Mouse (Mus musculus) CD8-positive naive resting alpha-beta T cell, adult 2 months (primary cell): Measurements from ENCODE around the gene Zfp941.

Experiments used
- DNase-seq, 2 experiments: peaks; one replicate each; pipeline ENCODE4 v3.0.0; 2022; ENCODE audit warnings: low read depth in 2 of 2, low spot score in 2 of 2

Zfp941 gene

DNA sequence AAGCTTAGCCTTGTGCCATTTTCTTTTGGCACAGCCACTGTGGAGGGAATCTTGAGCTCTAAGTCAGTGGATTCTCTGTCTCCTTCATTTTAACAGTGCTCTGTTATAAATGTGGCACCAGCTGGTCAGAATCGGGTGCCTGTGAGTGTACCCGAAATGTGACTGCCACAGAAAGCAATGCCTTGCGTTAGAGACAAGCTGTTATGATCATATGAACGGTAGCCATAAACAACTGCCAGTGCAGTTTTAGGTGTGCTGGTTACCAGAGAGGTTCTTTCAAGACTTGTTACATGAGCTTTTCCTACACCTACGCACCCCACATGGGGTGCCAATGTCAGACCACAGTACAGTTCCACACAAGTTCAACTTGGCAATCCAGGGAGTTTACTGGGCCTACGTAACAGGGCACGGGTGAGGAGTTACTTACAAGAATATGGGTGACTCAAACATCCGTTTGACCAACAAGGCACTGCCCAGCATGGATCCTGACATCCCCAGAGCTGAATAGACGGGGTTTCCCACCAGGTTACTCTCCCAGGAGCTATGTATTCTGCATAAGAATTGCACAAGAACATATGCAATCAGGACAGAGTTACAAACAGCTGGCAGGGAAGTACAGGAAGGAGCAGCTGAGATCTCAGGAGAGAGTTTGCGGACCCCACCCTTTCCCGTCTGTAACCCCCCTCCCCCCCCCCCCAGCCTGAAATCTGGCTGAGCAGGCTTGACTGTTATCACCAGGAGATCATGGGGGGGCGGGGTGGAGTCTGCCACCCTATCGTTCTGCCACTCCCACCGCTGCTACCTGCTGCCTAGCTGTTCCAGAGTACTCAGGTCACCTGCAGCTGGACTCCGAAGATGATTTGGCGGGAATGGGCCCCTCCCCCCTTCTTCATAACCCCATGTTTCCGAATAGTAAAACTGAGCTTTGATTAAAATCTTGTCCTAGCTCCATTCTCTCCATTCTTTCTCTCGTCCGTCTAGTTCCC is 19.1 kb upstream of the Zfp941 start:
- no peak for DNase-seq

DNA sequence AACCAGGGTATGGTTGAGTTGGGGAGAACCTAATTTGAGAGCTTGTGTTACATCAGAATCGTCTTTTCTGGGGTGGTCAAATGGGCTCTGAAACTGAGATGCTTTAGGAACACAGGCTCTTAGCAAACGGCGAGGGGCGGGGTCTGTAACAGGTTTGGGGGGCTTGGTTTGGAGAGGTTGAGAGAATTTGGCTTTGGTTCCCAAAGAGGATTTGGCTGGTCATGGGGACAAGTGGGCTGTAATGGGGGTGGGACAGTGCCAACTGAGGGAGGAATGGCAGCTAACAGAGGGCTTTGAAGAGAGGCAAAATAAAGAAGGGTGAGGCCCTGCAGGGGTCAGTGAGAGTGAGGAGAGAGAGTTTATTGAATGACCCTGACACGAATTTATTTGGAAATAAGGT is 17.6 kb upstream of the Zfp941 start:
- no peak for DNase-seq

DNA sequence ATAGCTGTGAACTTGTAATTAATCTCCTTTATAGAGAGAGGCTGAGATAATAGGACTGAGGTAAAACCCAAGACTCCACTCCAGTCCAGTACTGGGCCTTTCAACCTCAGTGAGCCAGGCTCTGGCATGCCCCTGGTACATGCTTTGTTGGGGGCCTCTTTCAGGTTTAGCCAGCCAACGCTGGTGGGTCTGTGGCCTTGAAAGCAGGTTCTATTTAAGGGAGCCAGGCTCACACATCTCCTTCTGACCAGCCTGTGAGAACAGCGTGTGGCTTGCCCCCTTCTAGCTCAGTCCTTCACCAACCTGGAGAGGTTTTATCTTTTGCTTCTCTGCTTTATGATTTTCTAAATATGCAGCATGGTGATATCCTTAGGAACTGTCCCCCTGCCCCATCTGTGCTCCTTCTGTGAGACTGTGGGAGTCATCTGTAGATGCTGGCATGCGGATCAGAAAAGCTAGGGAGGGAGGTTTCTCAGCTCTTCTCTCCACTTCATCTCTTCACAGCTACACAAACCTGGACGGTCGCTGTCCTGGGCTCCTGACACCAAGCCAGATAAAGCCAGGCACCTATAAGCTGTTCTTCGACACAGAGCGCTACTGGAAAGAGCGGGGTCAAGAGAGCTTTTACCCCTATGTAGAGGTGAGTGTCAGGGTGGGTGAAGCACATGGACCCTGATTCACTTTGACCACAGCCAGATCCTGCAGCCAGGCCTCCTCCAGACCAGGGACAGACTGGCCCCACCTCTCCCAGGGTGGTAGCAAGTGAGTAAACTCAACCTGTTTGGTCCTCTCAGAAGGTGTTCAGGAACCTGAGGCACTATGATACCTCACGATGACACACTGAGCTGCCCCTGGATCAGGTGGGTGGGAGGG is 14.5 kb upstream of the Zfp941 start:
- DNase-seq: no peak

DNA sequence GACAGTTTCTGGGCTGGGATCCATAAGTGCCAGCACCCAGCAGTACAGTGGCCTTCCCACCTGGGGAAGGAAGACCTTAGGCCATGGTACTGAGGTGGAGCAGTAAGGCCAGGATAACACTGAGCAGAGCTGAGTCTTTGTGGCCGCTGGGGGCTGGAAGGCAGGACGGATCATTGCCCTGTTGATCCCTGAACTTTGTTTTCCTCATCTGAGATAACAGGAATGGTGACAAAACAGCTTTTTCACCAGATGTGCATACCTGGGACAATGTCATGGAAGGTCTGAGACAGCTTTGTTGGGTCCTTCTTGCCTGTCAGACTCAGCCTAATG is 13.7 kb upstream of the Zfp941 start:
- DNase-seq: no peak

DNA sequence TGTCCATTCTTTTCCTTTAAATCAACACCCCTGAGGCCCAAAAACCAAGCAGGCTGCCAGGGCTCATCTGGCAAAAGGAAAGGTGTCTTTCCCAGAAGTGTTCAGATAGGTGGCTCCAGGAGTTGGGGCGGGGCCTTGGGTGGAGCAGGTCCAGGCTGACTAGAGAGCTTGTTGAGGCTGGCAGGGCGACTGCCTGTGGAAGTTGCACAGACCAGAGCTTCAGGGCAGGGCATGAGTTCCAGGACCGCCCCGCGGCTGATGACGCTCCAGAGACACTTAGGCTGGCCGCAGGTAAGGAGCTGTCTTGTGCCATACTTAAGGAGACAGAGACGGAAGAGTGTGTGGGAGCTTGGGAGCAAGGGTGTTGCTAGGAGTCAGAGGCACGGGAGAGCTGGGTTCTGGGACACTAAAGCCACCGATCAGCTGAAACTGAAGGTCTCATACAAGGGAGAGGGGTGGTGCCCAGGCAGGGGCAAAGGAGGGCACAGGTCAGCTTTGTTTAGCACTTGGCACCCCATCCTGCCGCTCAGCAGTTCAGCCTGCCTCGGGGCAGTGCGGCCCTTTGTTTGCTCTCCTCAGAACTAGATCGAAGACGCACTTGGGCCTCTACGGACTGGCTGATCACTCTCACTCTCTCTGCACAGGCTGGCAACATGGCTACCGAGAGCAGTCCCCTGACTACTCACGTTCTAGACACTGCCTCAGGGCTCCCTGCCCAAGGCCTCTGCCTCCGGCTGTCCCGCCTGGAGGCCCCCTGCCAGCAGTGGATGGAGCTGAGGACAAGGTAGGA is 13.2 kb upstream of the Zfp941 start, which contains the start of gene Urah:
Gene Urah (plus strand): TSS at position 51 of the 790 bp plus-strand sequence.
- DNase-seq: no peak

DNA sequence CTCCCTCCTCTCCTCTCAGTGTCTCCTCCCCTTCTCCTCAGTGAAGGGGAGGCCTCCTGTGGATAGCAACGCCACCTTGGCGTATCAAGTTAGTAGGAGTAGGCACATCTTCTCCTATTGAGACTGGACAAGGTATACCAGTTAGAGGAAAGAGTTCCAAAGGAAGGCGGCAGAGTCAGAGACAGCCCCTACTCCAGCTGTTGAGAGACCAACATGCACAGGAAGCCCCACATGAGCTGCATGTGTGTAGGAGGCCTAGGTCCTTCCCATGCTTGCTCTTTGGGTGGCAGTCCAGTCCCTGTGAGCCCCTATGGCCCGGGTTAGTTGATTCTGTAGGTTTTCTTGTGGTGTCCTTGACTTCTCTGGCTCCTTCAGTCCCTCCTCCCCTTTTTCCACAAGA is 11.4 kb upstream of the Zfp941 start:
- no peak for DNase-seq

DNA sequence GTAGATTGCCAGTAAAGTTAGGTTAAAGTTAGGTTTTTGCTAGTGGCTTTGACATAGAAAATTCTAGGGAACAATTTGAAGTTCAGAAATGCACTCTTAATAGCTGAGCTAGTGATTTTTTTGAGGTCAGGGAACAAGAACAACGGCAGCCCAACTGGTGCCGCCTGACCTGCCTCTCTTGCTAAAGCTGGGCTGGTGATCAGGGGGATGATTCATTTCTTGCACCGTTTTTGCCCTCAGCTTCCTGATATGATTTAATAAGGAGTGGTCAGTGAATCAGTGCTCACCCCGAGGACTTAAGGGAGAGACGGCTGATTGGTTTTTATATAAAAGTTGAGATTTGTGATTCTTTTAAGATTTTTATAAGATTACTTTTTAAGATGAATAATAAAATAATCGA is 9.5 kb upstream of the Zfp941 start:
- no peak for DNase-seq

DNA sequence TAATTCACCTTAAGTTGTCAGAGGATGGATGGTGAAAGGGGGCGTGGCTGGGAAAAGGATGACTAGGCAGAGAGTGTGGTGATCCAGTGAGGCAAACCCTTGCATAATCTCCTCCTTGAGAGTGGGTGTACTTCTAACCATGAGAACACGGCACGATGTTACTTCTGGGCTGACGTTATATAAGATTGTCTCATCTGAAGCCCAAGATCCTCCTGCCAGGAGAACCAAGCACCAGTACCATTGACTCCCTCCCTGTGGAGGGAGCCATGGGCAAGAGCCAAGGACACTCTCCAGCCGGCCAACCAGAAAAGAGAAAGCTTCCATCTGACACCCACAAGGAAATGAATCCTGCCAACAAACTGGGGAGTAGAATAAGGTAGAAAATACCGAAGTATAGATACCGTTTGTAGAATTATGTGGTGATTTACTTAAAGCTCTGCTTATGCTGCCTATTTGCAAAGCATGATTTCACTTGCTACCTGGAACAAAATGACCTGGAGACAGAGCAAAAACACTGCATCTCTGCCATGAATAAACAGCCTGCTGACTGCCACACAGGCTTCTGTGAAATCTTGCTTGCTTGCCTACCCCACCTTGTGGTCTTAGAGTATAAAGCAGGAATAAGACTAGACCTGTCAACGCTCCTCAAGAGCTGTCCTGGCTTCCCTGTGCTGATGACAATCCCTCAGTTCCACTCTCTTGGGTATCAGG is 6.3 kb upstream of the Zfp941 start:
- no peak for DNase-seq

DNA sequence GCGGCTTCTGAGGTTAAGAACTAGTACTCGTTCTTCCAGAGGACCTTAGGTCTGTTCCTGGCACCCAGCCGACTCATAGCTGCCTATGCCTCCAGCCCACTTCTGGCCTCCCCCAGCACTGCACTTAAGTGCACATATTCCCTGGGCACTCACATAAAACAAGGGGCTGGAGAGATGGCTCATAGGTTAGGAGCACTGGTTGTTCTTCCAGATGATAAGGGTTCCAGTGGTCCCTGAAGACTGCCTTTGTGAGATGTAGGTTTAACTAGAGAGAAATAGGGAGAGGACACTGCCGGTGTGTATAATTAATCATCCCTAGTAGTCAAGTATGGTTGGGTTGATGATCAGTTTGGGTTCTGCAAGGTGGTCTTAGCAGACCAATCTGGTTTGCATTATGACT is 753 bp upstream of the Zfp941 start:
- no peak for DNase-seq

DNA sequence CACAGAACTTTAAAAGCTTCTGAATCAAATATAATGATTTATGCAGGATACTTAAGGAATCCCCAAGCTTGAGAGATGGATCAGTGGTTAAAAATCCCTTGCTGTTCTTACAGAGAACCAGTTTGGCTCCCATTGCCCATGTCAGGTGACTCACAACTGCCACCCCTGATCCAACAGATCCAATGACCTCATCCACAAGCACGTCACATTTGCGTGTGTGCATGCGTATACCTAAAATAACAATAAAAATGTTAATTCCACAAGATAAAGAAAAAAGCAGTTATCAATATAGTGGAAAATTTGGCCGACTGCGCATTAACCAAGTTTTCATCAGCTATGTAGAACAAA is 699 bp downstream of the Zfp941 start:
- no peak for DNase-seq

DNA sequence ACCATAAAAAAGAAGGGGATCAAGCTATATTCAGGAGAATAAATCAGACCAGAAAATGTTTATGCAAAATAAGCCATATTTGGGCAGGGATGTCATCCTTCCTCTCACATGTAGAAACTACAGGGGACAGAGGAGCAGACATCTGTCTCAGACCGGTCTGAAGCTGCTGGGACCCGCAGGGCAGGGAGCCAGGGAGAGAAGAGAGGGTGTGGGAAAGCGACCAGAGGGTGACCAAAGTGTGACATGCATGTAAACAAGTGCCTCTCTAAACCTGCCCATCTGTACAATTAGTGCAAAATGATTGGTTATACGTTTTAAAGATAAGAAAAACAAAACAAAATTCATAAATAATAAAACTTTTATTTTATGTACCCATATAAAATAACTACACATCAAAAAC is 1.8 kb downstream of the Zfp941 start:
- no peak for DNase-seq

DNA sequence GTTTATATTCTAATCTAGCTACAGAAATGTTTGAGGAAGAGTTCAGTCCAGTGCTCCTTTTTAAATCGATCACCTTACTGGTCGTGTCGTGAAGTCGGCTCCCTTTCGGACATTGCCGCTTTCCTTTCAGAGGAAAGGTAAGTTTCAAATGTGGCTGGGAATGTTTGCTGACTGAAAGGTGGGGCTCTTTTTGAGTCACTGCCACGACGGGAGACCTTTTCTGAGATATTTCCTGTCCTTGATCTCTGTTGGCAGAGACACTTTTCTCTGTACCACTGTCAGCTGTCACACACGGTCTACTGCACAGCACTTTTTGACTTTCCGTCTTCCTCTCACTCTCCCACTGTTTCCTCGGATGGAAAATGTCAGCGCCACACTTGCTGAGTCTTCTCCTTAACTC is 9.1 kb downstream of the Zfp941 start:
- no peak for DNase-seq

DNA sequence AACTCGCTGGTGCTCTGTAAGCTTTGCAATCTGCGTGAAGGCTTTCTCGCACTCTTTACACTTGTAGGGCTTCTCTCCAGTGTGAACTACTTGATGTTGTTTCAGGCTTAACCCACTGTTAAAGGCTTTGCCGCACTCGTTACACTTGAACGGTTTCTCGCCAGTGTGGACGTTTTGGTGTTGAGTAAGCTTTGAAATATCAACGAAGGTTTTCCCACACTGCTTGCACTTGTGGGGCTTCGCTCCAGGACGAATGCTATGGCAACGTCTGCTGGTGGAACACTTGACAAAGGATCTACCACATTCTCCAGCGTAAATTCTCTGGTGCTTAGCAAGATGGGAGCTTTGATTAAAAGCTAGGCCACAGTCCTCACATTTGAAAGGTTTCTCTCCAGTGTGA is 10.3 kb downstream of the Zfp941 start:
- DNase-seq: no peak

DNA sequence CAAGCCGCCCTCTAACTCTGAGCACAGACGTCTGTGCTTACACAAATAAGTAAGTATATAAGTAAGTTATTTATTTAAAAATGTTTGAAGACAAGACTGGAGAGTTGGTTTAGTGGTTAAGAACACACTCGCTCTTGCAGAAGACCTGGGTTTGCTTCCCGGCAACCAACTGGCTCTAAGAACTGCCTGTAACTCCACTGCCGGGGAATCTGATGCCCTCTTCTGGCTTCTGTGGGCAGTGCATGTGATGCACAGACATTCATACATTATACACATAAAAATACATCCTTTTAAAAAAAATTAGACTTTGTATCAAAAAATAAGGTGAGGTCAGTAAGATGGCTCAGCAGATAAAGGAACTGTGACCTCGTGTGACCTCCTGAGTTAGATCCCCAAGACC is 11.5 kb downstream of the Zfp941 start:
- DNase-seq: no peak

DNA sequence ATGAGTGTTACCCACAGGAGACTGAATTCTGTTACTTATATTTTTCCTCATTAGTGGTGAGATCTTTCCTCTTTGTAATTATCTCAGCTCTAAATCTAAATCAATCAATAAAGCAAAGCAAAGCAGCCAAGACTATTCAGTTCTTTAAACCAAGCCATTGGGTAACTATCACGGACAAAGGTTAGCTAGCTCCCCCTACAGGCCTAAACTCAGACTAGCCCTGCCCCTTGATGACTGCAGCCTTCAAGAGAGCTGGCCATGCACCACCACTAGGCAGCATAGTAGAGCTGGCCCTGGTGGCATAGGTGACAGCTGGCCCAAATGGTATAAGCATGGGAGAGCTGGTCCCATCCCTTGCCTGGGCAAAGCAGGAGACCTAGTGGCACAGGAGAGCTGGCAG is 16.3 kb downstream of the Zfp941 start:
- peak in 1 of 2 experiments; percentile 31 for DNase-seq

DNA sequence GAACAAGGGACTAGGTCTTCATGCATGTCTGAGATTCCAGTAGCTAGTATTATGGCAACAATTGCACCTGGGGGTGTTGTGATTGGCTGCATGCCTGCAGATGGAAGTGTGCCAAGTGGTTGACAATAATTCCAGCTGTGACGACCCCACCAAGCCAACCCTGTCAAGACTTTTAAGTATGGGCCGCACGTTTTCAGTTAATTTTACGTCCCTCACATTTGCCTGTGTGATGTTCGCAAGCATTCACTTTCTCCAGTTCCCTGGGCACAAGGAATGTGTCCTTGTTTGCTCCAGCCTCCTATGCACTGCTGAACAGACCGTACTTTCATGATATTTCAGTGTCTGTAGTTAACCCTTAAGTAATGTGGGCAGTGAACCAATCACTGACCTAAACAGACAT is 19.3 kb downstream of the Zfp941 start:
- no peak for DNase-seq

DNA sequence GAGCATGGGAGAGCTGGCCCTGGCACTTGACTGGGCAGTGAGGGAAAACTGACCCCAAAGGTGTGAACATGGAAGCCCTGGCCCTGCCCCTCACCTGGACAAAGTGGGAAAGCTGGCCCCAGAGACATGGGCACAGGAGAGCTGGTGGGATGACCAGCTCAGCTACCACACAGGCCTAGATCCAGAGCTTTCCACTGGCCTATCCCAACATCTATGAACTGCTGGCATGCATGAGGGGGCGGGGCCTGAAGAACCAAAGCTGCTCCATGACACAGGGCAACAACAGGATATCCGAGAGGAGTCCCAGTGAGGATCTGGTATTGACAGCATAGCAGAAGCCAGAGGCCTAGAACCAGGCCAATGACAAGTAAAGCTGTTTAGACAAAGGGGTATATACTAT is 23.8 kb downstream of the Zfp941 start:
- no peak for DNase-seq

DNA sequence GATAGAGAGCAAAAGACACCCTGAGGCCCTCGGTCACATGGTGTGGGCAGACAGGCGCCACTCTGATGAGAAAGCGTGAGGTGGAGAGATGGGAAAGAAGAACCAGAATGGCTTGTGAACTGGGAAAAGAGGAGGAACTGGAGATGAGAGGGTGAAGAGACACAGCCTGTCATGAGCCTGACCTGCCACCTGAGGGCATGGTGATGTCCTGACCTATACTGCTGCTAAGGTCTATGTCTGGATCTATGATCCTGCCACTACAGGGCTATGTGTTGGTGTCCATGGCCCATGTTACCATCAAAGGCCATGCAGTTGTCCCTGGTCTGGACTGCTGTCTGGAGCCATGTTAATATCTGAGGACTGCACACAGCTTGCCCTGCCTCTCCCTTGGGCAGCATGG is 24.4 kb downstream of the Zfp941 start:
- no peak for DNase-seq

DNA sequence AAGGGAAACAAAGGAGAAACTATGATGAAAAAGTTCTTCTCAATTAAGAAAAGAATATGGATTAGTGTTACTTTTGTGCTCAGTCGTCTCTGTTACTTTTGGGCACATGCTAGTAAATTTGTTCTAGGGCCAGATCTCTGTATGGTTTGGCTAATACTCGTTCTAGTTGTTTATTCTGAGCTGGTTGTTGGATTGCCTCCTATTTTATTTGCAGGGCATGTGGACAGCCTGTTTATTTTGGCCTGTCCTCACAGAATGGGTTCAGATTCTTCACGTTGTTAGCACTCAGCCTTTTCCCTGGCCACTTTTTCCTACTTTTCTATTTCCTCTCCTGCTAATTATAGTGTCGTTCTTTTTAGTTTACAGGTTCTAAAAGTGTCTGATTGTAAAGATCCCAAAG is 28.4 kb downstream of the Zfp941 start:
- DNase-seq: no peak

DNA sequence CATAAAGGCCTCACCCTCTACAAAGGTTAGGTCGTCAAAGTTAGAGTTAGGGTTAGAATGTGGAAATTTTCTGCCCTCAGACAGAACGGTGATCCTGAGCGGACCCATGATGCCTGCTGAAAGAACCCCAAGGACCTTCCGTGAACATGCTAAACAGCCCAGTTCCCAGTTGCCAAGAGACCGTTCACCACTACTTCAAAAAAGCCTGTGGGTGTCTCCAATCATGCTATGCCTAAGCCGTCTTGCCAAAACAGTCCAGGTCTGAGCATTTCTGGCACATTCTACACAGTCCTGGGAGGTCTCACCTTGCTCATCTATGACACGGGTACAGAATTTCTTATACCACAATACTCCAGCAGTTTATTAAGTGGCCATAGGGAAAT is 33.9 kb downstream of the Zfp941 start:
- DNase-seq: no peak
